Mouse (Mus musculus) liver, embryonic 14.5 days (tissue): ENCODE measurements around the gene Sdsl. TPM values are rescaled to one million over a fixed set of nuclear protein-coding genes. Genes with fewer than 3 reads are reported as not detected.

ENCODE experiments used
- ATAC-seq: fragments of 200-750 bp; cut with Nextera tagmentation; 2 replicates; pipeline ENCODE4 v1.8.0; 2017; ENCODE audit warnings: moderate number of reproducible peaks, mild to moderate bottlenecking, moderate library complexity; ENCODE audit not compliant: insufficient read depth
- DNase-seq, 3 experiments: peaks; one replicate each; pipeline ENCODE4 v3.0.0-alpha.2; 2012 to 2013; ENCODE audit warnings: low read depth in 3 of 3, low spot score in 3 of 3
- H3K27ac ChIP-seq: fragments of 300-500 bp; sonication (generic); 2 replicates; pipeline ENCODE4 v1.5.1; 2014; ENCODE audit warnings: moderate library complexity, mild to moderate bottlenecking, control low read depth, inconsistent platforms
- H3K27me3 ChIP-seq: fragments of 300-500 bp; sonication (generic); 2 replicates; pipeline ENCODE4 v1.6.1; 2014; ENCODE audit warnings: mild to moderate bottlenecking, low read length, moderate library complexity; ENCODE audit not compliant: control insufficient read depth, insufficient read depth
- H3K36me3 ChIP-seq: fragments of 300-500 bp; sonication (generic); replicated peaks from 2 replicates; pipeline ENCODE4 v1.6.1; 2014; ENCODE audit warnings: low read depth; ENCODE audit not compliant: control insufficient read depth, insufficient read depth
- H3K4me1 ChIP-seq, 2 experiments: fragments of 200-500 bp in 1 of 2; fragments of 300-500 bp in 1 of 2; sonication (generic) in 1 of 2; replicated peaks; 2 replicates each; pipeline ENCODE4 v1.6.1; 2012 to 2014; ENCODE audit warnings: antibody characterized with exemption in 1 of 2, inconsistent platforms in 1 of 2, low read length in 1 of 2; ENCODE audit not compliant: control insufficient read depth in 2 of 2, insufficient read depth in 2 of 2
- H3K4me2 ChIP-seq: fragments of 300-500 bp; sonication (generic); 2 replicates; pipeline ENCODE4 v1.6.1; 2014; ENCODE audit warnings: low read depth, mild to moderate bottlenecking, control low read depth, moderate library complexity
- H3K4me3 ChIP-seq, 2 experiments: fragments of 200-500 bp in 1 of 2; fragments of 300-500 bp in 1 of 2; sonication (generic) in 1 of 2; 2 replicates each; pipeline ENCODE4 v1.5.1; 2012 to 2014; ENCODE audit warnings: low read depth in 2 of 2, low read length in 2 of 2, mild to moderate bottlenecking in 2 of 2, control low read depth in 1 of 2, inconsistent platforms in 1 of 2, moderate library complexity in 1 of 2; ENCODE audit not compliant: insufficient read depth in 1 of 2
- H3K9ac ChIP-seq: fragments of 300-500 bp; sonication (generic); replicated peaks from 2 replicates; pipeline ENCODE4 v1.6.1; 2014; ENCODE audit warnings: mild to moderate bottlenecking, control low read depth, moderate library complexity
- H3K9me3 ChIP-seq: fragments of 300-500 bp; sonication (generic); 2 replicates; pipeline ENCODE4 v1.6.1; 2016; ENCODE audit warnings: low read length, mixed read lengths; ENCODE audit not compliant: control insufficient read depth
- CTCF ChIP-seq: IDR thresholded peaks from 2 replicates; pipeline ENCODE4 v1.5.1; 2016; ENCODE audit warnings: antibody characterized with exemption, low read depth, control low read depth
- EP300 ChIP-seq: IDR thresholded peaks from 2 replicates; pipeline ENCODE4 v1.6.1; 2016; ENCODE audit warnings: antibody characterized with exemption, low read depth
- WGBS: fragments of 180-500 bp; shearing (Covaris S2); extraction: QIAGEN DNeasy Blood & Tissue Kit; methylation state at CpG from one replicate; pipeline ENCODE4 v1.1.7; 2014; ENCODE audit not compliant: insufficient replicate concordance; 5-methylcytosine and 5-hydroxymethylcytosine counted together
- polyA plus RNA-seq, 2 experiments: library from polyadenylated mRNA; depleted of rRNA in 1 of 2; stranded (reverse) in 1 of 2; unstranded in 1 of 2; fragments of >200 nt; fragmentation: Nextera tagmentation in 1 of 2; extraction: Ambion mirVana in 1 of 2; gene quantifications; 2 replicates each; pipeline versions ENCODE4 v1.2.1 to v1.2.3; 2012 to 2014

Sdsl gene
- polyA plus RNA-seq, 2 experiments: 0.93 to 1.2 TPM

DNA sequence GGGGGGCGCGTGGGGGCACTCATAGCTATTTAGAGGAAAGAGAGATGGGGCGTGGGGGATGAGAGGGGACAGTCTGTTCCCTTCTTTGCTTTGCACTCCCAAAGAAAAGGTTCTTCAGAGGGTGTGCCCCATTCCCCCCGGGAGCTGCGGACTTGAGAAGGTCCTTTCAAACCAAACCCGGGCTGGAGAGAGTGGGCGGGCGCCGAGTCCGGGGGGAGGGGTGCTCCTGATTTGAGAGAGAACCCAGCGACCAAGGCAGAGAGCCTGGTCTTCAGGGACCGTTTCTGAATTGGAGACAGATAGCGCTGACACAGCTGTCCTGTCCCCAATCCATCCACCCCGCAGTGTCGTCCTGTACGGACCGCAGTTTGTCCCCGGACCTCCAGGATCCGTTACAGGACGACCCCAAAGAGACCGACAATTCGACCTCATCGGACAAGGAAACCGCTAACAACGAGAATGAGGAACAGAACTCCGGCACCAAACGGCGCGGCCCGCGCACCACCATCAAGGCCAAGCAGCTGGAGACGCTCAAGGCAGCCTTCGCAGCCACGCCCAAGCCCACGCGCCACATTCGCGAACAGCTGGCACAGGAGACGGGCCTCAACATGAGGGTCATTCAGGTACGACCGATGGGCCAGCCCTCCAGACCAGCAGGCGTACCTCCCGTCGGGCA lies 37.5 kb downstream of the Sdsl start:
- no peak overlapping the region for H3K9ac ChIP-seq
- DNase-seq: no peak
- no peak overlapping the region for H3K27ac ChIP-seq
- no peak overlapping the region for H3K4me2 ChIP-seq
- no peaks in the 10 kb centered on the region for H3K36me3 ChIP-seq
- H3K27me3 ChIP-seq: peaks cover 98% of the 10 kb centered on the region
- no peaks in the 10 kb centered on the region for H3K4me1 ChIP-seq
- 2% methylated on average over 44 of the region's 44 CpGs for WGBS
- no peak overlapping the region for H3K4me3 ChIP-seq
- no peaks in the 10 kb centered on the region for H3K9me3 ChIP-seq
- TF ChIP-seq EP300: no peak
- no peak for TF ChIP-seq CTCF
- ATAC-seq: no peak

DNA sequence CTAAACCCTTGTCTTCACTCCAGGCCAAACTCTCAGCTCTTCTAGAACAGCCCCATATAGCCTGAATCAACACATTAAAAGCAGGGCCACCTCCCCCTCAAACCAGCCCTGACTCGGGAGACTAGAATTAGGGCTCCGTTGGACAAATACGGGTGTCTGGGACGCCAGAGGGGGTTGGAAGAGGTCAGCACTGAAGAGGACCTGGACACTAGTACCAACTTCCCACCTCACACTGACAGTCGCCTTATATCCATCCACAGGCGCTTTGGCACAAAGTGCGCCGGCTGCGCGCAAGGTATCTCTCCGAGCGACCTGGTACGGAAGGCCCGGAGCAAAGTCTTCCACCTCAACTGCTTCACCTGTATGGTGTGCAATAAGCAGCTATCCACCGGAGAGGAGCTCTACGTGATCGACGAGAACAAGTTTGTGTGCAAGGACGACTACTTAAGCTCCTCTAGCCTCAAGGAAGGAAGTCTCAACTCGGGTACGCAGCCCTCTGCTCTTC lies 38.3 kb downstream of the Sdsl start:
- Histone ChIP-seq H3K4me2 (no peak overlapping the region), H3K9me3 (no peaks in the 10 kb centered on the region), H3K4me1 (no peaks in the 10 kb centered on the region), H3K4me3 (no peak overlapping the region), H3K9ac (no peak overlapping the region), H3K27me3 (peaks cover 98% of the 10 kb centered on the region), H3K27ac (no peak overlapping the region), H3K36me3 (no peaks in the 10 kb centered on the region)
- 3% methylated on average over 21 of the region's 21 CpGs for WGBS
- no peak for ATAC-seq
- no peak for DNase-seq
- TF ChIP-seq EP300: no peak
- TF ChIP-seq CTCF: no peak

DNA sequence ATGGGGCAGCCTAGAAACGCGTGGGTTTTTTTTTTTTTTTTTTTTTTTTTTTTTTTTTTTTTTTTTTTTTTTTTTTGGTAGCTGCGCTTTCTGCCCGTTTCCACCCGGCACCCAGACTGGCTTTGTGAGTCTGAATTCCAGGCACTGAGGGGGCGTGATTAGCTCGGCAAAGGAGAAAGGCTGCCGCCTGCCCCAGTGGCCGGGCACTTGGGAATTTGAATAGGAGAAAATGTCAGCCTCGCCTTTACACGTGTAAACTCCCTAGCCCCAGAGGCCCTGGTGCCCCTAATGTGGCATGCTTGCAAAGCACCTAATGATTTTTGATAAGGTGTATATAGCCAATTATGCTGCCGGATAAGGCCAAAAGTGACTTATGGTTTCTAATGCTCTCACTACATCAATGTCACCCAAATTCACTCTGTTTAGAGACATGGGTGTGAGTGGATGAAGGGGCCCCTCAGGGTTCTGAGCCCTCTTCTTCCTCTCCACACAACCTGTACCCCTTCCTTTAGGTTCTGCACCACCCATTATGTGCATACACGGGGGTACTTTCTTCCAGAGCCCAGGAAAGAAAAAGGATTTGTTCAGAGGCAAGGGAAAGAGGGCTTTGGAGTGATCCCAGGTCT lies 39.4 kb downstream of the Sdsl start:
- ATAC-seq: no peak

DNA sequence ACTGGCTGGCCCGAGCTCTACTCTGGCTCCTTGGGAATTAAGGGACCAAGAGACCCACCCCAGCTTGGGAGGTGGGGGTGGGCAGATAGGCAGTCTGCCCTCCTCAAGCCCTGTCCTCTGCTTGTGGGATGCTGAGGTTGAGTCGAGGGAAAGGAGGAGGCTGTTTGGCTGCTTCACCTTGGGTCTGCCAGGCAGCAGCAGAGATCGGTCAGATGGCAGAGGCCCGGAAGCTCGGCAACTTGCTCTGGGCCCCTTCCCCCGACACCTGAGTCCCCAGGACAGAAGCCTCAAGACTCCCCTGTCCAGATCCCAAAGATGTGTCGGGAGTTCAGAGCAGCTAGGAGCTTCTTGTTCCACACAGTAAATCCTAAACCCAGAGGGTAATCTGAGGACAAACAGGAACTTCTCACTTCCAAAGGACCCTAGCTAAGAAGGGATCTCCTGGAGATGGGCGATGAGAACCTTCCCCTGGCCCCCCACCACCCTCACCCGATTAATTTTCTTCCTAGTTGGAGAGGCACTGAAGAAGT lies 40.1 kb downstream of the Sdsl start:
- TF ChIP-seq EP300 (no peak), CTCF (no peak)
- no peak overlapping the region for H3K4me2 ChIP-seq
- 3% methylated on average over 9 of the region's 9 CpGs for WGBS
- no peaks in the 10 kb centered on the region for H3K36me3 ChIP-seq
- ATAC-seq (no peak), DNase-seq (no peak)
- H3K4me3 ChIP-seq: no peak overlapping the region
- H3K27ac ChIP-seq: no peak overlapping the region
- H3K4me1 ChIP-seq: no peaks in the 10 kb centered on the region
- H3K27me3 ChIP-seq: peaks cover 96% of the 10 kb centered on the region
- no peak overlapping the region for H3K9ac ChIP-seq
- no peaks in the 10 kb centered on the region for H3K9me3 ChIP-seq

More for the DNA sequence above, 39.4 kb downstream of the Sdsl start:
- H3K27me3 ChIP-seq: peaks cover 96% of the 10 kb centered on the region
- WGBS: 3% methylated on average over 13 of the region's 13 CpGs
- H3K9me3 ChIP-seq: no peaks in the 10 kb centered on the region
- H3K4me3 ChIP-seq: no peak overlapping the region
- no peaks in the 10 kb centered on the region for H3K36me3 ChIP-seq
- no peak overlapping the region for H3K9ac ChIP-seq
- DNase-seq: no peak
- no peaks in the 10 kb centered on the region for H3K4me1 ChIP-seq
- no peak overlapping the region for H3K4me2 ChIP-seq
- H3K27ac ChIP-seq: no peak overlapping the region
- TF ChIP-seq EP300 (no peak), CTCF (no peak)
